Mouse (Mus musculus): ENCODE data around the gene Wnt1. TPM values are rescaled to one million over a fixed set of nuclear protein-coding genes. Genes with fewer than 3 reads are reported as not detected.
A peak's percentile ranks its signal among the peaks of the same experiment; 100 is the strongest.
"Not testable (repeated sequence)": the region's sequence is repeated elsewhere in the genome, so short reads cannot be mapped to it uniquely, and the experiment has no call there.

Gene Wnt1
- not detected in 2 replicates for polyA plus RNA-seq (2014; fragmentation: Nextera tagmentation; extraction: Ambion mirVana)

DNA sequence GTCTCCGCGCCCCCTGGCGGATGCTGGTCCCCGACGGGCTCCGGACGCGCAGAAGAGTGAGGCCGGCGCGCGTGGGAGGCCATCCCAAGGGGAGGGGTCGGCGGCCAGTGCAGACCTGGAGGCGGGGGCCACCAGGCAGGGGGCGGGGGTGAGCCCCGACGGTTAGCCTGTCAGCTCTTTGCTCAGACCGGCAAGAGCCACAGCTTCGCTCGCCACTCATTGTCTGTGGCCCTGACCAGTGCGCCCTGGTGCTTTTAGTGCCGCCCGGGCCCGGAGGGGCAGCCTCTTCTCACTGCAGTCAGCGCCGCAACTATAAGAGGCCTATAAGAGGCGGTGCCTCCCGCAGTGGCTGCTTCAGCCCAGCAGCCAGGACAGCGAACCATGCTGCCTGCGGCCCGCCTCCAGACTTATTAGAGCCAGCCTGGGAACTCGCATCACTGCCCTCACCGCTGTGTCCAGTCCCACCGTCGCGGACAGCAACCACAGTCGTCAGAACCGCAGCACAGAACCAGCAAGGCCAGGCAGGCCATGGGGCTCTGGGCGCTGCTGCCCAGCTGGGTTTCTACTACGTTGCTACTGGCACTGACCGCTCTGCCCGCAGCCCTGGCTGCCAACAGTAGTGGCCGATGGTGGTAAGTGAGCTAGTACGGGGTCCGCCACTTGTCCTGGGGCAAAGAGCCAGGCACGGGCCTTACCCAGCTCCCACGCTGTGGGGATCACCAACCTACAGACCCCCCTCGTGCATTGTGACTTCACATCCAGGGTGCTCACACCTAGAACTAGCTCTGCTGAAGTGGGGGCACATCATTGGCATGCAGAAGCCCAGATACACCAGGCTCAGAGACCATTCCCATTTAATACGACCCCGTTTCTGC is at the start of gene Wnt1:
Gene Wnt1 (plus strand): TSS at position 197 of the 875 bp plus-strand sequence.
- Histone ChIP-seq H3K36me3 (ENCODE audit: control insufficient read depth, insufficient read depth, low read length) (no peaks in the 10 kb centered on the region), H3K4me3 (ENCODE audit: control insufficient read depth in 1 of 2, insufficient read depth in 1 of 2, low read depth in 1 of 2, low read length in 2 of 2) (peak within 1 kb of the TSS; percentile 20 to 31; a peak in 3 of 4 replicates), H3K27ac (replicated peaks in 1 of 2; ENCODE audit: control insufficient read depth in 1 of 2, insufficient read depth in 1 of 2, low read depth in 2 of 2, low read length in 2 of 2) (no peak within 1 kb of the TSS), H3K27me3 (ENCODE audit: control insufficient read depth, insufficient read depth, low read length) (peaks cover 89% of the 10 kb centered on the region), H3K9ac (ENCODE audit: low read length) (peak within 1 kb of the TSS; percentile 14; the same call in 1 of the 2 replicates), H3K9me3 (ENCODE audit: control insufficient read depth, low read length) (peaks cover 4% of the 10 kb centered on the region; the same call in 1 of the 2 replicates), H3K4me1 (ENCODE audit: control insufficient read depth in 2 of 2, insufficient read depth in 2 of 2, low read length in 2 of 2) (peaks cover 0 to 34% of the 10 kb centered on the region in 2 experiments; a peak in 3 of 4 replicates), H3K4me2 (ENCODE audit: low read length) (peak within 1 kb of the TSS; percentile 57)
- no peak for ATAC-seq (ENCODE audit: insufficient number of reproducible peaks, insufficient read depth, low FRiP score, low read depth)
- 3% methylated on average over 50 of the region's 51 CpGs for WGBS

DNA sequence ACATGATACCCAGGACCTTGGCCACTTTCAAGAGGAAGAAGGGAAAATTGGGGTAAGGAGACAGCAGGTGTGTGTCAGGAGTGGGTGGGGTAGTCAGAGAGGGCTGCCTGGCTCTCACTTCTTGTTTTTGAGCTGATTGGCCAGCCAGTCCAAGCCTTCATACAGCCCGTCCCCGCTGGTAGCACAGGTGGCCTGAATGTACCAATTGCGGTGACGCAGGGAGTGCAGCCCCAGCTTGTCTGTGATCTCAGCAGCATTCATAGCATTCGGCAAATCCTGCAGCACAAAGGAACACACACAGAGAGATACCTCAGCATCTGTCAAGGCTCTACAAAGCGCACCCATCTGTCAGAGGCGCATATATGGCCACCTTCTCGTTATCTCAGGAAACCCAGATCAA is 49.4 kb upstream of the Wnt1 start:
- Histone ChIP-seq H3K36me3 (ENCODE audit: control insufficient read depth, insufficient read depth, low read length) (peaks cover 66% of the 10 kb centered on the region), H3K4me1 (ENCODE audit: control insufficient read depth in 2 of 2, insufficient read depth in 2 of 2, low read length in 2 of 2) (peaks cover 4 to 8% of the 10 kb centered on the region in 2 experiments)
- 90% methylated on average over 8 of the region's 8 CpGs for WGBS

GRCm38 (mm10) chr15:98742766-98743428 is 46.8 kb upstream of the Wnt1 start:
- Histone ChIP-seq H3K9me3 (ENCODE audit: control insufficient read depth, low read length) (no peaks in the 10 kb centered on the region), H3K4me3 (ENCODE audit: control insufficient read depth in 1 of 2, insufficient read depth in 1 of 2, low read depth in 1 of 2, low read length in 2 of 2) (no peak overlapping the region), H3K4me2 (ENCODE audit: low read length) (no peak overlapping the region), H3K4me1 (ENCODE audit: control insufficient read depth in 2 of 2, insufficient read depth in 2 of 2, low read length in 2 of 2) (peaks cover 13 to 30% of the 10 kb centered on the region in 2 experiments), H3K27me3 (ENCODE audit: control insufficient read depth, insufficient read depth, low read length) (no peaks in the 10 kb centered on the region), H3K9ac (ENCODE audit: low read length) (no peak overlapping the region), H3K27ac (replicated peaks in 1 of 2; ENCODE audit: control insufficient read depth in 1 of 2, insufficient read depth in 1 of 2, low read depth in 2 of 2, low read length in 2 of 2) (no peak overlapping the region), H3K36me3 (ENCODE audit: control insufficient read depth, insufficient read depth, low read length) (peaks cover 43% of the 10 kb centered on the region)
- WGBS = 81% methylated on average over 8 of the region's 8 CpGs
- ATAC-seq (ENCODE audit: insufficient number of reproducible peaks, insufficient read depth, low FRiP score, low read depth) = no peak

More for the DNA sequence above, 49.4 kb upstream of the Wnt1 start:
- H3K9me3 ChIP-seq (ENCODE audit: control insufficient read depth, low read length) = no peaks in the 10 kb centered on the region
- H3K4me2 ChIP-seq (ENCODE audit: low read length) = no peak overlapping the region
- H3K27me3 ChIP-seq (ENCODE audit: control insufficient read depth, insufficient read depth, low read length) = no peaks in the 10 kb centered on the region
- H3K4me3 ChIP-seq (ENCODE audit: control insufficient read depth in 1 of 2, insufficient read depth in 1 of 2, low read depth in 1 of 2, low read length in 2 of 2) = no peak overlapping the region
- no peak overlapping the region for H3K27ac ChIP-seq (replicated peaks in 1 of 2; ENCODE audit: control insufficient read depth in 1 of 2, insufficient read depth in 1 of 2, low read depth in 2 of 2, low read length in 2 of 2)
- H3K9ac ChIP-seq (ENCODE audit: low read length) = no peak overlapping the region
- no peak for ATAC-seq (ENCODE audit: insufficient number of reproducible peaks, insufficient read depth, low FRiP score, low read depth)

DNA sequence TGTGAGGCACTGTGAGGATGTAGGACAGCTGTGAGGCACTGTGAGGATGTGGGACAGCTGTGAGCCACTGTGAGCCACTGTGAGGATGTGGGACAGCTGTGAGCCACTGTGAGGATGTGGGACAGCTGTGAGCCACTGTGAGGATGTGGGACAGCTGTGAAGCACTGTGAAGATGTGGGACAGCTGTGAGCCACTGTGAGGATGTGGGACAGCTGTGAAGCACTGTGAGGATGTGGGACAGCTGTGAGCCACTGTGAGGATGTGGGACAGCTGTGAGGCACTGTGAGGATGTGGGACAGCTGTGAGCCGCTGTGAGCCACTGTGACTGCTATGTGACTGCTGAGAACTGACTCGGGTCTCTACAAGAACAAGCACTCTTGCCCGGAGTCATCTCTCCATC is 45.8 kb upstream of the Wnt1 start:
- H3K27ac ChIP-seq (replicated peaks in 1 of 2; ENCODE audit: control insufficient read depth in 1 of 2, insufficient read depth in 1 of 2, low read depth in 2 of 2, low read length in 2 of 2); H3K9ac ChIP-seq (ENCODE audit: low read length); H3K27me3 ChIP-seq (ENCODE audit: control insufficient read depth, insufficient read depth, low read length); H3K9me3 ChIP-seq (ENCODE audit: control insufficient read depth, low read length); H3K4me2 ChIP-seq (ENCODE audit: low read length); H3K4me3 ChIP-seq (ENCODE audit: control insufficient read depth in 1 of 2, insufficient read depth in 1 of 2, low read depth in 1 of 2, low read length in 2 of 2); ATAC-seq (ENCODE audit: insufficient number of reproducible peaks, insufficient read depth, low FRiP score, low read depth): not testable (repeated sequence)
- 79% methylated on average over 3 of the region's 3 CpGs for WGBS
- Histone ChIP-seq H3K4me1 (ENCODE audit: control insufficient read depth in 2 of 2, insufficient read depth in 2 of 2, low read length in 2 of 2) (peaks cover 13 to 30% of the 10 kb centered on the region in 2 experiments), H3K36me3 (ENCODE audit: control insufficient read depth, insufficient read depth, low read length) (peaks cover 38% of the 10 kb centered on the region)

- no peaks in the 10 kb centered on the region for H3K9me3 ChIP-seq (ENCODE audit: control insufficient read depth, low read length)
- H3K4me3 ChIP-seq (ENCODE audit: control insufficient read depth in 1 of 2, insufficient read depth in 1 of 2, low read depth in 1 of 2, low read length in 2 of 2) = no peak overlapping the region
- no peaks in the 10 kb centered on the region for H3K27me3 ChIP-seq (ENCODE audit: control insufficient read depth, insufficient read depth, low read length)
- H3K27ac ChIP-seq (replicated peaks in 1 of 2; ENCODE audit: control insufficient read depth in 1 of 2, insufficient read depth in 1 of 2, low read depth in 2 of 2, low read length in 2 of 2) = no peak overlapping the region
- peaks cover 13 to 30% of the 10 kb centered on the region in 2 experiments for H3K4me1 ChIP-seq (ENCODE audit: control insufficient read depth in 2 of 2, insufficient read depth in 2 of 2, low read length in 2 of 2)
- WGBS = 57% methylated on average over 10 of the region's 10 CpGs
- H3K4me2 ChIP-seq (ENCODE audit: low read length) = no peak overlapping the region
- H3K36me3 ChIP-seq (ENCODE audit: control insufficient read depth, insufficient read depth, low read length) = peaks cover 21% of the 10 kb centered on the region
- H3K9ac ChIP-seq (ENCODE audit: low read length) = no peak overlapping the region
- no peak for ATAC-seq (ENCODE audit: insufficient number of reproducible peaks, insufficient read depth, low FRiP score, low read depth)
These were observed 43.2 kb upstream of the Wnt1 start for GRCm38 (mm10) chr15:98746344-98746965.

- Histone ChIP-seq H3K9ac (ENCODE audit: low read length) (no peak overlapping the region), H3K4me3 (ENCODE audit: control insufficient read depth in 1 of 2, insufficient read depth in 1 of 2, low read depth in 1 of 2, low read length in 2 of 2) (no peak overlapping the region), H3K36me3 (ENCODE audit: control insufficient read depth, insufficient read depth, low read length) (peaks cover 14% of the 10 kb centered on the region), H3K27me3 (ENCODE audit: control insufficient read depth, insufficient read depth, low read length) (no peaks in the 10 kb centered on the region), H3K27ac (replicated peaks in 1 of 2; ENCODE audit: control insufficient read depth in 1 of 2, insufficient read depth in 1 of 2, low read depth in 2 of 2, low read length in 2 of 2) (no peak overlapping the region), H3K9me3 (ENCODE audit: control insufficient read depth, low read length) (no peaks in the 10 kb centered on the region), H3K4me1 (ENCODE audit: control insufficient read depth in 2 of 2, insufficient read depth in 2 of 2, low read length in 2 of 2) (peaks cover 13 to 30% of the 10 kb centered on the region in 2 experiments), H3K4me2 (ENCODE audit: low read length) (no peak overlapping the region)
- no peak for ATAC-seq (ENCODE audit: insufficient number of reproducible peaks, insufficient read depth, low FRiP score, low read depth)
- 84% methylated on average over 6 of the region's 6 CpGs for WGBS
These were observed 42.4 kb upstream of the Wnt1 start for GRCm38 (mm10) chr15:98747296-98747695.

DNA sequence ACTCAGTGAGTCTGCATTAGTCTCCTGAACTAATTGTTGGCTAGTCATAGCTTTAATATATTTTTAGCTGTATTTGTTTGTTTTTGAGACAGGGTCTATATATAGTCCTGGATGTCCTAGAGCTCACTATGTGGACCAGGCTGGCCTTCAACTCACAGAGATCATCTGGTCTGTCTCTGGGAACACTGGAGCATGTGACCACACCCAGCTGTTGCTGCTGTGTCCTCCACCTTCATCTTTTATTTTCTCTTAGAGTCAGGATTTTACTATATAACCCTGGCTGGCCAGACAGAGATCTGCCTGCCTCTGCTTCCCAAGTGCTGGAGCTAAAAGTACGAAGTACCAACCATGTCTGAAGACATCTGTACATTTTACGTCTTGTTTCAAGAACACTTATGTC is 40.6 kb upstream of the Wnt1 start:
- ATAC-seq (ENCODE audit: insufficient number of reproducible peaks, insufficient read depth, low FRiP score, low read depth) = no peak
- H3K36me3 ChIP-seq (ENCODE audit: control insufficient read depth, insufficient read depth, low read length) = peaks cover 15% of the 10 kb centered on the region
- 95% methylated on average over 2 of the region's 2 CpGs for WGBS

More for the DNA sequence above, 40.6 kb upstream of the Wnt1 start:
- Histone ChIP-seq H3K4me3 (ENCODE audit: control insufficient read depth in 1 of 2, insufficient read depth in 1 of 2, low read depth in 1 of 2, low read length in 2 of 2) (no peak overlapping the region), H3K27me3 (ENCODE audit: control insufficient read depth, insufficient read depth, low read length) (no peaks in the 10 kb centered on the region), H3K27ac (replicated peaks in 1 of 2; ENCODE audit: control insufficient read depth in 1 of 2, insufficient read depth in 1 of 2, low read depth in 2 of 2, low read length in 2 of 2) (no peak overlapping the region), H3K9ac (ENCODE audit: low read length) (no peak overlapping the region), H3K4me2 (ENCODE audit: low read length) (no peak overlapping the region), H3K9me3 (ENCODE audit: control insufficient read depth, low read length) (no peaks in the 10 kb centered on the region), H3K4me1 (ENCODE audit: control insufficient read depth in 2 of 2, insufficient read depth in 2 of 2, low read length in 2 of 2) (peaks cover 13 to 39% of the 10 kb centered on the region in 2 experiments)
